Mouse (Mus musculus) ES-CJ7 (cell line): ENCODE measurements around the gene Slc38a8.

Experiments used
- DNase-seq: peaks from one replicate; pipeline ENCODE4 v3.0.0; 2011; ENCODE audit warnings: low read depth, low spot score

The Slc38a8 gene

DNA sequence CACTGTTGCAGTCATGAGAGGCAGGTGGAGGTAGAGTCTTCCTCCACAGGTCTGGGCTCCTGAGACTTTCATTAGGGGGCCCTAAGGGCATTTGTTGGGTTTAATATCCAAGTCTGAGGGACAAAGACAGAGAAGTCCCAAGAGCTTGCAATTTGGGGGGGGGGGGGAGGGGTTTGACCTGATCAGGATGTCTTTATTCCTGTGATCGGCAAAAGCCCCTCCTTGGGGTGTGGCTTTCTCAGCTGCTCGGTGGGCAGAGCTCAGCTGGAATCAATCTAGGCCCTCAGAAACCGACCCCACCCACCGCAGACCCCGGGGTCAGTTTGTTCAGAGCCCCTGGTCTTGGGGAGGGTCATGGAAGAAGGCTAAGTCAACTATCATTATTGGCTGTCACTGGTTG is at the start of gene Slc38a8:
TSS of gene Slc38a8 (minus strand) at position 101 of the 400 bp plus-strand sequence.
- no peak for DNase-seq

DNA sequence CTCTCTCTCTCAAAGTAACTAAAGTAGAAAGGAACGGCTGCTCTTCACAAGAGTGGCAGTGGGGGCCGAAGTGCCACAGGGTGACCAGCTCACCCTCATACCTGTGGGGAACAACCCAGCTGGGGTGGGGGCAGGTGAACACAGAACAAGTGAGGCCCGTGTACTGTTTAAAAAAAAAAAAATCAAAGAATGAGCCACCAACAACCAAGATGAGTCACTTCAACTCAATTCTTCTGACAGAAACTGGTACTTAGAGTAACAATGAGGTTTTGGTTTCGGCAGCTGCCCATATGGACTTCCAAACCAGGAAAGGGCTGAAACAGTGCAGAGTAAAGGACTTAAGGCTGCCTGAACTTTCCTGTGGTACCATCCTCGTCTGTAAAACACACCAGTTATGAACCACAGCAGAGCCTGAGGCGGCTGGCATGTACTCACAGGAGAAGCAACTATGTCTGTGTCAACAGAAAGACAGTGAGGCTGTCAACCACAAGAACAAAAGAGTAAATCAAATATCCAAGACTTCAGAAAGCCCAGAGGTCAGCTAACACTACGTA is 47.1 kb upstream of the Slc38a8 start:
- DNase-seq = no peak

DNA sequence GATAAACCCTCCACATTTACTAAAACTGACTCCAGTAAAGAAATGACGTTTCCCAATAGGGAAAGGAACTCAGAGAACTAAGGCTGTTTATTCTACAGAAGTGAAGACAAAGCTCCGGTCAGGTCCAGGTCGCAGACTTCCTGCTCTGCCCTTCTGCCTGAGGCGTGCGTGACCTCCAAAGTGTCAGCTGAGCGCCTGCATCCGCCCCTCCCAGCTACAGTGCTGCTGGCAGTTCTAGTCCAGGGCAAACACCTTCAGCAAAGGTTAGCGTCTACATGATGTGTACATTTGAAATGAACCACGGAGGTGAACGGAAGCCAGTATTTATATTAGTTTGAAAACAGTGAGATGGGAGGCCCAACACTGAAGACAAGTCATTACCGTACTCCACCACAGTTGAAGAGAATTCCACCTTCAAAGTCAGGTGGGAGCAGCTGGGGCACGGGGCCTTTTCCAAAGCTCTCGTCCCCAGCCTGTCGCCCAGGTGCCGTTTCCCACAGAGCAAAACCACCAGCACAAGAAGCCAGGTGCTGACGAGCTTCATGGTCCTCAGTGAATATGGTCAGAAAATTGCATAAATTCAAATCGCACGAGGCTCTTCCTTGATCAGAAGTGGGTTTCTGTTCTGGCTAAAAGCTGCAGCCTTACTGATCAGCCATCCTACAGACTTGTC is 45.7 kb upstream of the Slc38a8 start:
- DNase-seq = peak; percentile 73

DNA sequence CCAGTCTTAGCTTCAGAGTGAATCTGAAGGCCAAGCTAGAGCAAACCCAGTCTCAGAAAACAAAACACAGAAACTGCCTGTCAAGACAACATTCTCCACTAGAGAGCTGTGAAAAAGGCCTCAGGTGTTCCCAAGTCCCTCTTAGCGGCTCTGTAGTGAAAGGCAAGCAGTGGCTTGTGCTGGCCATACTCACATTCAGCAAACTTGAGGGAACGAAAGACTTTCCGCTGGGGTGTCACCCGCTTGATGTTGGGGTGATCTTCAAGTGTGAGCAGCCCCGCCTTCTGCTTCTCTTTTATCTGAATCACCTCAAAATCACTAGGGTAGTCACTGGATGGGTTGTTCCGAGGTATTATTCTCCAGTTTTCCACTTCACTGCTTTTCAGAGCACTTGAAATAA is 44.3 kb upstream of the Slc38a8 start:
- DNase-seq = no peak

DNA sequence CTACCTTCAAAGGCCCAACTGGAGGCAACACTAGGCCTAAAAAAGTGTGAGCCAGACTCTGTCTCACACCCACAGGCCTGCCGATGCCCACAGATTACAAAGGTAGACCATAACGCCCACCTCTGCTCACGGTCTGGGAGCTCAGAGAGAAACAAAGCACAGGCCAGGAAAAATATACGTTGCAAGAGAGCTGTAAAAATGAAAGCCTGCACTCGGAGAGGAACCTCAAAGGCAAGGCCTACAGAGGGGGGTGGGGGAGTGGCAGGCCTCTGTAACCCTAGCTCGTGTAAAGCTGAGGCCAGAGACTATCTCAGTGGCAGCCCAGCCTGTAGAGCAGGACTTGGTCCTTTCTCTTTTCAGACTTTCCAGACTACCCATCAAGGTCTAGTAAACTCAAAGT is 43.7 kb upstream of the Slc38a8 start:
- no peak for DNase-seq

DNA sequence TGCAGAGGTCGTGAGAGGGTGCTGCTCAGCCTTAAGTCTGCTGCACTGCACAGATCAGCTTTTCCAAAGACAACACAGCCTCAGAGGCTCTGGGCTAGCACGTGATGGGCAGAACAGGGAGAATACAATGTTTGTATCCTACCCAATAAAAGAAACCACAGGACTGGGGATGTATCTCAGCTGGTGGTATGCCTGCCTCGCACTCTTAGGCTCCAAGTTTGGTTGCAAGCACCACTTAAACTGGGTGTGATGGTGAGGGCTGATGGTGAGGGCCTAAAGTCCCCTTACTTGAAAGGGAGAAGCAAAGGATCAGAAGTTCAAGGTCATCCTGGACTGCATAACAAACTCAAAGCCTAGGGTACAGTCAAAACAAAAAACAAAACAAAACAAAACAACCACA is 43.1 kb upstream of the Slc38a8 start:
- DNase-seq = peak; percentile 69

DNA sequence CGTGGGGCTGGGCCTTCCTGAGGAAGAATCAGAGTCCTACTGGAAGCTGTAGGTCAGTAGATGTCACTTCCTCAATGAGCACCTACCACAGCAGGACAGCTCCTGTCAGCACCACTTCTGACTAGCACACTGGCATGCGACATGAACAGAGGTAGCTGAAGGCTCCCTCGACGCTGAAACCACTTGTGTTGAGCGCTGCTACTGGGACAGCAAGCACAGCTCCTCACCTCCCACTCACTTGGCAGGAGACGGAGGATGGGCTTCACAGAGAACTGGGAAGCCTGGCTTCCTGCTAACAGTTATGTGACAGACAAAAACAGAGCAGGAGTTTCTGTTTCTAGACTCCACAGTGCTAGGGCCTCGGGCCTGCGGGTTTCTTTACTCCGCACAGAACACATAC is 30.5 kb upstream of the Slc38a8 start:
- no peak for DNase-seq

DNA sequence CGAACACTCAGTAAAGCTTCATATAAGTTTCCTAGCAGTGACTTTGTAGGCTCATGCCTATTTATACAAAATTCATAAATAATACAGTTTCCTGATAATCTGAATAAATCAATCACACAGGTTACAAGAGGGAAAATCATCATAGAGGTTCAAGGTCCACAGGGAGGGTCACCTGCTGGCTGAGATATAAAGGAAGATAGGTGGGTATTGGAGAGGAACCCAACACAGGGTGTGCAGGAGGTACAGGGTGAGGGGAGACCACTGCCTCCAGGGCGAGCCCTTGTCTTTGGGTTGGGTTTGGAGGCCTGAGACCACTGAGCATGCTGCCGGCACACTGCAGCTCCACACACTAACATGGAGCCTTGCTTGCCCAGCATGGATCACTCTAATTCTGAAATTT is 29.9 kb upstream of the Slc38a8 start:
- DNase-seq = no peak

DNA sequence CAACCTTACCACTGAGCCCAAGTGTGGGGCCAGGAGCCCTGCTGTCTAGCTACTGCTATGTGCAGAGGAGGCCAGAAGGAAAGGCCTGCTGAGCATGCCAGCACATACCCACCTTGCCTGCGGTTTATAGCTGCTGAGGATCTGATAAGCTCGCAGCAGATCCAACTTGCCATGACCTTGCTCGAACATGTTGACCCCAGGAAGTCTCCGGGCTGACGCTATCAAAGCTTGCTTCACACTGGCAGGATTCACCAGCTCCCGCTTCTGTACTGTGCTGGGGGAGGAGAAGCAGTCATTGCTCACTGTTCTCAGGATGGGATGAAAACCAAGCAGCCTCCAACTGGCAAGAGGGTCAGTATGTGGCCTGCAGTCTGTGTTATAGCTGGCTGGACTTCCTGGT is 29.4 kb upstream of the Slc38a8 start:
- DNase-seq = no peak

DNA sequence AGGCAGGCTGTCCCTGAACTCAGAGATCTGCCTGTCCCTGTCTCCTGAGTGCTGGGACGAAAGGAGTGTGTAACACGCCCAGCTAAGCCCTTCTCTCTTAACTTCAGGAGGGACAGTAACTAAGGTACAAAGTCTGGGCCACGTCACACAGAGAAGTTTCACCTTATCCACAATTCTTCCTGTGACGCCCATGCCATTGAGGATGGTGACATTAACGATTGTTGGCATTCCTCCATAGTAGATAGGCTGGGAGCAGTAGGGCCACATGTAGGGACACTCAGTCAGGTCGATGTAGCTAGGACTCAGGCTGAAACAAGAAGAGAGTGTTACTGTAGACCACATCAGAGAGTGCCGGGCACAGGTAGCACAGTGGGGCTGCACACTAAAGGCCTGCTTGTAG is 27.3 kb upstream of the Slc38a8 start:
- no peak for DNase-seq

DNA sequence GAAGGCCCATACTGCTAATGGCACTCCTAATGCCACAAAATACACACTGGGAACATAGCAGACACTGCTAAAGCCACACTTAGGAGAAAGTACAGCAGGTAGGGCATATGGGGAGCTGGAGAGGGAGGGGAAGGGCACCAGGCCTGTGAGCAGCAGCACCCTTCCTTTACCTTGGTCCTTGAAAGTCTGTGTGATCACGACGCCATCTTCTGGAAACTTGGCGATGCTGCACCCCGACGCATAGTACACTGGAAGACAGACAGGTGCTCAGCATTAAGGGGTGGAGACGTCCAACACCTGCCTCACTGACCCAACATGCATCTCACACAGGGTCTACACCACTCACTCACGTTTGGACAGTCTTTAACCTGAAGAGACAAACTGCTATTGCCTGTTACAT is 18.6 kb upstream of the Slc38a8 start:
- DNase-seq = peak; percentile 81

DNA sequence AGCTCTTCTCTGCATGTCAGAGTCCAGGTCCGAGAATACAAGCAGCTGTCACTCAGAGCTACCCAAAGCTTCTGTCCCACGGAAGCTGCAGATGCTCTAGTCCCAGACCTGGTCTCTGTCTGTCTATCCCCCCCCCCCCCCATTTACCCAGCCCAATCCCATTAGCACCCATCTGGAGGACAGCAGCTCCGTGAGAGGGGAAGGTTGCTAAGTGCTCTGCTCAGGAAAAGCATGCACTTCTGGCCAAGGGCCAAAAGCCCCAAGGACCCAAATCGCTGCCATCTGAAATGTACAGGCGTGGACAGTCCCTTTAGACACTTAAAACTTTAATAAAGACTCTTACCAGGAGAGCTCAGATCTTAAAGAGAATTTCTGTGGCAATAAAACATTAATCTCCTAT is 15.2 kb upstream of the Slc38a8 start:
- DNase-seq = no peak

DNA sequence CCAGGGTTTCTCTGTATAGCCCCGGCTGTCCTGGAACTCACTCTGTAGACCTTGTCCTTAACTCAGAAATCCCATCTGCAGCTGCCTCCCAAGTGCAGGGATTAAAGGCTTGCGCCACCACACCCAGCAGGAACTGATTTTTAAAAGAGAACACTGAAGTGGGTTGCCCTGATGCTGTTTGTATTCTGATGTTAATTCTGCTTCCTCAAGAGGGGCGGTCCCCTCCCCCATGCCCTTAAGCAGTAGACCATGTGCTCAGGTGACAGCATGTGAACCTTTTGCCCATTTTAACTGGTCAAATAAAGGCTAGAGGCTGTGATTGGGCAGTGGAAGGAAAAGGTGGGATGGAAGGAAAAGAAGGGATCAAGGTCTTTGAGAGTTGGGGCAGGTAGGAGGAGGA is 14.3 kb upstream of the Slc38a8 start:
- DNase-seq = peak; percentile 99

DNA sequence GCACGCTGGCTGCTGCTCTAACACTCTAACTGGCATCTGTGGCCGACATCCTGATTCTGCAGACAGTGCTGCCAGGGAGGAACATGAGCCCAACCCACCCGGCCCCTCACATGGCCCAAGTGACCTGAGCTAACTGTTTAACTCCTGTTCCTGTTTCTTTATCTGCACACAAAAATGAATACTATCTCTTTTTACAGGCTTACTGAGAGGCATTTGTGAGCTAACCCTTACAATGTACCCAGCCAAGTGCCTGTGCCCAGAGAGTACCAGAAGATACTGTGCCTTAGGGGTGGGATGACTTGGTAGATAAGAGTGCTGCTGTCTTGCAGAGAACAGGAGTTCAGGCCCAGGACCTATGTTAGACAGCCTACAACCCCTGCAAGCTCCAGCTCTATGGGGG is 13.4 kb upstream of the Slc38a8 start:
- DNase-seq = no peak

DNA sequence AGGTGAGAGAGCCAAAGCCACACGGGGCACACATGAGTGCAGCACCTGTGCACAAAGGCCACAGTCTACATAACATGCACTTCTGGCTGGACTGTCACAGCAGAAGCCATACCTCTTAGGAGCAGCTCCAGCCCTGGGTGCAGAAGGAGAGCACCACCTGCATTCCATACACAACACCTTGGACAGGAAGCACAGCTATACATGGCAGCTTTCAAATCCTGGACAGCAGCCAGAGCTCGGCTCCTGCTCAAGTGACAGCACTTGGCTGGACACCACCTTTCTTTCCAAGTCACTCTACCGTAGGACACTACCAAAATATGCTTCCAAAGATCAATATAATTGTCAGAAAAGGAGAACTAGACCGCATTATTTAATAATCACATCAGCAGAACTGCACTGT is 11.9 kb upstream of the Slc38a8 start:
- no peak for DNase-seq

DNA sequence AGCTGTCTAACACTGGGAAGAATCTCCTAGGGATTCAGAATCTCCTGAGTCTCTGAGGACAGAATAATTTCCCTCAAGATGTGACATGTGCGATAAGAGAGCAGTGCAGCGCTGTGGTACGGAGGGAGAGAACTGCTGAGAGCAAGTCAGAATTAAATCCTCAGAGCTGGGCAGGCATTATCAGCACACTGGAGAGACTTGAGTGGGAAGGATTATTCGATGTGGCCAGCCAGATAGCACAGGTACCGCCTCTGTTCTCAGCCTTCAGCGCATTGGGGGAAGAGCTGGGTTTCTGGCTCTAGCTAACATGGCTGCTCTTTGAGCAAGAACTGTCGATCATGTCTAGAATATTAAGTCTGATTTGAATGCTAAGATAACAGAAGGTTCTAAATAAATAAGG is 10.2 kb upstream of the Slc38a8 start:
- DNase-seq = no peak

DNA sequence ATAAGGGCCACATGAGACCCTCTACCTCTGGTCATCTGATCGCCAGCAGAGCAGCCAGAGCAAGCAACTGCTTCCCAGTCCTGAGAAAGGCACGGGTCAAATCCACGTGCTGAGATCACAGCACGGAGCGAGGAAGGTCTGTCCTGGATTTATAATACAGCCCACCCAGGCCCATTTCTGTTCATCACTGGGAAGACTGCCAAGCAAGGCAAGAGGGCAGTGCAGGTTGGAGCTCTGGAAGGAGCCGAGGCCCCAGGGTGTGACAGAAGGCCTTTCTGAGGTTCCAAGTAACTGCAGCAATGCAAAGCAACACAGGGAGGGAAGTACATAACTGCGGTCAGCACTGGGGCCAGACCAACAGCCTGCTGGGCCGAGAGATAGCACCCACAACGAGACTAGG is 9.0 kb upstream of the Slc38a8 start:
- no peak for DNase-seq

DNA sequence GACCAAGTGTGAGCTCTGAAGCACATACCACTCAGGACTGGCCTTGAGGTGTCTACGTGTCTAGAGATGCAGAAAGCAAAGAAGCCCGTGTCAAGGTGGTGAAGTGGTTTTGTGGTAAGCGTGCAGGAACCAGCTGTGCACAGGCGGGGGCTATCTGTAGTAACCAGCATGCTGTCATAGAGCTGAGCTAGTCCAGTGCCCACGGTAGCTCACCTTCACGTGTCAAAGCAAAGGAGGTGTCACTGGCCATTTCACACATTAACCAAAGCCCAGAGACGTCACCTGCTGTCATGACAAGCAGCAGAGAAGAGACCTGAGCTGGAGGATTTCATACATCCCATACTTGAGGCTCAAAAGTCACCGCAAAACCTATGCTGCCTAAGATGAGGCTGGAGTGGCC is 4.6 kb upstream of the Slc38a8 start:
- no peak for DNase-seq

DNA sequence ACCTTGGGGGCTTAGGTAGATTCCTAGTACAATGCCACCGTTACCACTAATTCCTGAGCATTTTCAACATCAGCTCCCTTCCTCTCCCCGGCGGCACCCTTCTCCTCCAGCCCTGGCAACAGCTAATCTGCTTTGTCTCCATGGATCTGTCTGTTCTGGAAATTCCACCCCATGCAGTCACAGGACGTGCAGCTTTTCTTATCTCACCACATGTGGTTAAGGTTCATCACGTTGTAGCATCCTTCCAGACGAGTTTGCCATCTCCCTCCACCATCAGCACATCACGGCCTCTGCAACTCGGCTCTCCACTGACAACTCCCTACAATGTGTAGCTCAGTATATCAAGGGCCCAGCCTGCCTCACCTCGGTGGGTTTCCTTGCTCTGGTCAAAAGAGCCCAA is 4.0 kb upstream of the Slc38a8 start:
- no peak for DNase-seq

DNA sequence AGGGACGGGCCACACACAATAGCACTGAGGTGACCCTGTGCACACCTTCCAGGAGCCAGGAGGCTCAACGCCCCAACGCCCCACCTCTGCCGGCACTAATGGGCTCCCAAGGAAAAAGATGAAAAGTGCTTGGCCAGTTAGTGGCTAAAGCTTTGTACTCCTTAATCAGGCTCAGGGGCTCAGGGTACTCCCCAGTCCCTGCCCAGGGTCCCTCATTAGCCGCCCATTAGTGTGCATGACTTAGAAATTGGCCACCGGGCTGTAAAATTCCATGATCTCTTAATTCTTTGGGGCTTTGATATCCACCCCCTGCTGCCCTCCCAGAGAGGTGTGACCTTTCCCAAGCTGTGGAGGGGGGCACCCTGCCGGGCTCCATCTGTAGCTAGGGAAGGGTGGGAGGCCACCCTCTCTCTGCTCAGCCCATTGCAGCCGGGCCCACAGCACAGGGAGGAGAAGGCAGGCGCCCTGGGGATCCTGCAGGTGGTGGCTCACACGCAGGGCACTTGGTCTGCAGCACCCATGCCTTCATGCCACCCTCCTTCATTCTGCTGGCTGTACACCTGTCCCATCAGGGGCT is 1.8 kb upstream of the Slc38a8 start:
- no peak for DNase-seq

DNA sequence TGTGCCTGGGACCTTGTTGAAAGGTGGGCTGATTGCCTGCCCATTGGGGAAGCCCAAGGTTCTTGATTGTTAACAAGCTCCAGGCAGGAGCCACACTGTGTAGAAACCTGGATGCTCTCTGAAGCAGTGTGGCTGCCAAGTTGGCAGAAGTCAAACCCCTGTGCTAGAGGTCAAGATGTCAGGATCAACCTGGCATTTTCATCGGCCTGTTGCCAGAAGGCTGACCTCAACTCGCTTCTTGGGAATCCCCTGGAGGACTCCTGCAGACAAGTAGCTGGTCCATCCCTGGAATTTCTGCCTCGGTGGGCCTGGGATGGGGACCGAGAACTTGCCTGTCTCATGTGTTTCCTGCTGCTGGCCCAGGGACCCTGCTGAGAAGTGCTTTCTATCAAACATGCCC is 613 bp upstream of the Slc38a8 start:
- no peak for DNase-seq

DNA sequence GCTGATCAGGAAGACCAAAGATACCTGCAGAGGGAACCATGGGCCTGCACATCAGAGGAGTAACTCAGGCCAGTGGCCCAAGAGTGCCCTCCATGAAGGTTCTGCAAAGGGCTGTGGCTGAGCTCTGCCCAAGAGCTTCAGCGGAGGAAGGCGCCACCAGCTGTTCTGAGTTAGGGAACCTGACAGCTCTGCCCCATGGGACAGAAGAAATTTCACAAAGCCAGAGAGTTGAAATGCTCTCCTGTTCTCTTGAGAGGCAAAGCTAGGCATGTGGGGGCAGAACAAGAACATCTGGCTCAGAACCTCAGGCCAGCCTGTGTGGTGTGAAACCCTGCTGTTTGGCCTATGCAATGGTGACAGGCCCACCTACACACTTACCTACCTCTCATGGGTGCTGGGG is 1.7 kb downstream of the Slc38a8 start:
- DNase-seq = no peak

DNA sequence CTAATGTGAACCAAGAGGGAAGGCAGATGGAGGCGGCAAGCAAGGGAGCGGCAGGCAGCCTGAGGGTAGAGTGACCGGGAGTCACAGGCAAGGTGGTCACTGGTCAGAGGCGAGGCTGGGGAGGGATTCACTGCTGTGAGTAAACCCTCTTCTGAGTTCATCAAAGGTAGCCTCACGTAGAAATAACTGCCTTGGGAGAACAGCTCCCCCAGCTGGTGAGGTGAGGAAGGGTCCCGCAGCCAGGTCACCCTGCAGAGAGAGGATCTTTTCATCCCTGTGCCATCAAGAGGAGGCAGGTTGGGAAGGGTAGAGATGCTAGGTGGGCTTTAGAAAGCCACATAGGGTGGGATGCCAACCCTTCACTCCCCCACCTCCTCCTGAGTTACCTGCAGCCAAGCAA is 4.7 kb downstream of the Slc38a8 start:
- DNase-seq = peak; percentile 74

DNA sequence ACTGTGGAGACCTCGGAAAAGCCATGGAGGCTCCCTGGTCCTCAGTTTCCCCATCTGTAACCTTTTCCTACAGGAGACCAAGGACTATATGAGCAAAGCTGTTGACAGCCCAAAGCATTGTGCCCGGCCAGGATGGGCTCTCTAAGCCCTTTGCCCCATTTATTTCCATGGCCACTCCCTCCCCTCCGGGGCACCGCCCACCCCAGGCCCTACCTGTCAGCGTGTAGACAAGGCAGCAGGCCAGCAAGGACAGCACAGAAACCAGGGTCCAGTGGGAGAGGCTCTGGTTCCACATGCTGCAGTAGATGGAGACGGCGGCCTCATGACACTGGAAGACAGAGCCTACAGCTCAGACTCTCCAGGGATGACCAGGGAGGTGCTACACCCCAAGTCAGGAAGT is 14.4 kb downstream of the Slc38a8 start:
- DNase-seq = no peak
